Mouse (Mus musculus): ENCODE measurements around the gene Syne1.

DNA sequence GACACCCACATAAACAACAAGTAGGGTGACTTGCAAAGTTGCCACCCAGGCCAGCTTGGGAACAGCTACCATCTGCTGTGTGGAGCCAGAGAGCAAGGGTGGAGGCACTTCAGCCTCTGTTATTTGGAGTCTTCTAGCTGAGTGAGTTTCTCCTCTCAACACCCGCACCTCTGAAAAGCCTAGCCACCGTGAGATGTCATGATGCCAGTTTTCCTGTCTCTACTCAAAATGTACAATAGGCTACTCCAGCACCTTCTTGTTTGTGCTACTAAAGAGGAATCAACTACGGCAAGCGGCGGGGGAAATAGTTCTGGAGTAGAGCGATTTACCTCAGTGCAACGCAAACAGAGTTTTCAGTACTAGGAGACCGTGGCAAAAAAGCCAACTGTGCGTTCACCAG is 3.5 kb downstream of the Syne1 start:
- TF ChIP-seq POLR2A (IDR thresholded peaks at IDR 0.05; ENCODE audit: borderline replicate concordance, control insufficient read depth, low read depth, low read length) = no peak
- TF ChIP-seq CTCF (IDR thresholded peaks at IDR 0.05; ENCODE audit: control insufficient read depth, insufficient read depth, low read length) = no peak

All from bone marrow, adult 2 months (tissue).